Mouse (Mus musculus): ENCODE measurements at regions not wholly inside any gene's neighbourhood (a gene's known extent, or its start where the extent isn't known, plus 50 kb on each side); places are given as distances from the start of the nearest gene placed in this dataset.

DNA sequence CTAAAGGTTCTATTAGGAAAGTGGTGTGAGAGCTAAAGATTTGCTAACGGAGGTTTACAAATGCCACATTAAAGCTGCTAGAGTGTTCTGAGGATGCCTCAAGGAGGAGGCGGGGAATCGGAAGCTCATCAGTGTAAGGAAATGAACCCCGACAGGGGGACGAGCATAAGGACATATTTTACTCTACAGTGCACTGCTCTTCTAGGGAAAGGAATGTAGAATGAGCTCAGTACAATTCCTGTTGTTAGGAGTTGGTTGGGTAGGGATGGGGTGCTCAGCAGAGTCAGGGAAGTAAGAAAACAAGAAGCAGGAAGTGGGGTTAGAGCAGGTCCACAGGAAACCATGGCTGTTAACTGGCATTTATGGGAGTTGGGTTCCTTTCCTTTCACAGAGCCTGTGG is 54.6 kb downstream of the Mex3b start:
- TF ChIP-seq CTCF (IDR thresholded peaks at IDR 0.05; ENCODE audit: low read depth) (no peak), EP300 (IDR thresholded peaks at IDR 0.05; ENCODE audit: low read depth) (no peak)
